Mouse (Mus musculus) erythroblast, embryonic 14.5 days (primary cell): ENCODE measurements around the gene Alk.

ENCODE experiments used
- GATA1 ChIP-seq: IDR thresholded peaks from 2 replicates; pipeline ENCODE4 v1.6.1; 2012; ENCODE audit warnings: low read length, inconsistent platforms, mixed read lengths
- TAL1 ChIP-seq: IDR thresholded peaks from 3 replicates; pipeline ENCODE4 v1.6.1; 2012; ENCODE audit warnings: low read length, inconsistent platforms, mixed read lengths

DNA sequence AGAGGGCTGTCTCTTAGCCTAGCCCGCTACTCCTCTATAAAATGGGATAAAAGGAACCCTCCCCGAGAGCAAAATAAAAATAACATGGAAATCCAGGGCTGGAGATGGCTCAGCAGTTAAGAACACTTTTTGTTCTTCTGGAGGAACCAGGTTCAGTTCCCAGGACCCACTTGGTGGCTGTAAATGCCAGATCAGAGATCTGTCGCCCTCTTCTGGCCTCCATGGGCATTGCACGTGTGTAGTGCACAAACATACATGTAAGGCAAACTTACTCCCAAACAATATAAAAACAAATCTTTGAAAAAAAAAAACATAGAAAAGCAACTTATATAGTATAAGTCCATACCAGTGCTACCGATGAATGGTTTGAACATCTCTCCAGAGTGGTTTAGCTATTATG, 731.5 kb downstream of the Alk start:
- TF ChIP-seq GATA1 = no peak
- no peak for TF ChIP-seq TAL1
